Mouse (Mus musculus) heart, adult 8-10 months (tissue): Measurements from ENCODE around the gene Bst1. TPM values are rescaled to one million over a fixed set of nuclear protein-coding genes. Genes with fewer than 3 reads are reported as not detected.
A peak's percentile ranks its signal among the peaks of the same experiment; 100 is the strongest.

Experiments used
- DNase-seq: peaks from one replicate; pipeline ENCODE4 v3.0.0; 2022; ENCODE audit warnings: low spot score
- total RNA-seq, 4 experiments: library from RNA; stranded (reverse); gene quantifications; 2 replicates each; pipeline ENCODE4 v1.2.4; 2022

The Bst1 gene
- total RNA-seq, result 1 to 10 TPM; 1.7 to 3.6 (median 2.3) TPM

DNA sequence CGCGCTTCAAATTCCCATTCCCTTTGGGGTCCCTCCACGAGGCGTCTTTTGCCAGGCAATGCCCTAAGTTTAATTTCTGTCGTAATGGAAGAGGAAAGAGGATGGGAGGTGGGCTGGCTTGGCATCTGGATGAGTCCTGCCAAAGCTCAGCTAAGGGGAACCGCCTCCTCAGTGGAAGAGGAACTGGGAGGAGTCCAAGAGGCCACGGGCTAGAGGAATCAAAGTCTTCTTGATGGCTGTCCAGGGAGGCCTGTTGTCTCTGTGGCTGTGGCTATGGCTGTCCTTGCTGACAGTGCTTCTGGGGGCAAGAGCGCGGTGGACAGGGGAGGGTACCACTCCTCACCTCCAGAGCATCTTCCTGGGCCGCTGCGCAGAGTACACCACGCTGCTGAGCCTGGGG is at the start of gene Bst1:
Gene Bst1, plus strand, starts transcription at position 191 of the 400 bp plus-strand sequence.
- DNase-seq, result no peak

DNA sequence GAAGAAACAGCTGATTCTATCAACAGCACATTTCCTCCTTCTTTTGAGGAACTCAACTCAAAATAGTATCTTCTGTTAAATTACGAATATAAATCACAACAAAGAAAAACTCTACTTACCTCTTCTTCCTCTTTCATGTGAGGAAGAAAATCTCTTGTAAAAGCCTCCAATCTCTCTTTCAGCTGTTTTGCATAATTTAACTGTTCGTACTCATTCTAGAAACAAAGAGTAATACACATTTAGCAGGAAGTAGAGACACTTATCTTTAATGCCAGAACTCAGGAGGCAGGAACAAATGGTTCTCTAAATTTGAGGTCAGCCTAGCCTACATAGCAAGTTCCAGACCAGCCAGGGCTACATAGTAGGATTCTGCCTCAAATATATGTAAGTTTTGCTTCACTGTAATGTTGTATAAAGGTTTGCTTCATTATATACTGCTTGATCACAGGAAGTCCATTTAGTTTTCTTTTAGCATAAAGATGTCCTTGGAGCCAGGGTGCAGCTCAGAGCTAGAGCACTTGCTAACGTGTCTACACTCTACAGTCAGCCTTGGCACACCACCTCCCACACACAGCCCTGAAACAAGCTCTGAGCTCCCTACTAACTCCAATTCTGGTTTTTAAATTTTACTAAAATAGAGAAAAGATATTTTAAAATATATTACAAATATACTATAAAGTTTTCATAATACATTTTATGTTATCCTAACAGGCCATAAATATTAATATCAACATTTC is 47.9 kb upstream of the Bst1 start:
- DNase-seq, result no peak

DNA sequence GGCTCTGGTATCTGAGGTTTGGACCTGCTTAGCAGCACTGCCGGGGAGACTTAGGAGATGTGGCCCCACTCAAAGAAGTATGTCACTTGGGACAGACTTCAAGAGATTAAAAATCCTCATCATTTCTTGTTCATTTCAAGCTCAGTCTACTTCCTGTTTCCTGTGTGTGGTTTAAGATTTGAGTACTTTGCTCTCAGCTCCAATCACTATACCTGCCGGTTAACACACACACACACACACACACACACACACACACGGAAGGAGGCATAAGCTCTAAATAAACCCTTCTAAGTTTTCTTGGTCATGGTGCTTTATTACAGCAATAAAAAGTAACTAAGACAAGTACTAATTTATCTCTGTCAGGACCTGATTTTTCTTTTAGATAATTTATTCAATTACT is 47.1 kb upstream of the Bst1 start:
- DNase-seq, result no peak

DNA sequence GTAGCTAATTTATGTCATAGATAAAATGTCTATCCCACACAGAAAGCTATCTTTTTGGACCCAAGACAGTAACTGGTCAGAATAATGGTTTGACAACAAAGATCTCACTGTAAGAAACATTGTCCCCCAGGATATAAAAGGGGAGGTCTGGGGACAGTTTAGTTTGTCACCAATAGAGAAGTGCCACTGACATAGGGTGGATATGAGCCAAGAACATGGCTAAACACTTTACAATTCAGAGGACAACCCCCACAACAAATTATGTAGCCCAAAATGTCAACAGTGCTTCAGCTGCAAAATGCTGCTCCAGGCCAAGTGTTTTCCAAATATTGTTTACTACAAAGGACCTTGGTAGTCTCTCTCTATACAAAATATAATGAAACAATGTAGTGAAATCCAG is 42.3 kb upstream of the Bst1 start:
- DNase-seq, result no peak

DNA sequence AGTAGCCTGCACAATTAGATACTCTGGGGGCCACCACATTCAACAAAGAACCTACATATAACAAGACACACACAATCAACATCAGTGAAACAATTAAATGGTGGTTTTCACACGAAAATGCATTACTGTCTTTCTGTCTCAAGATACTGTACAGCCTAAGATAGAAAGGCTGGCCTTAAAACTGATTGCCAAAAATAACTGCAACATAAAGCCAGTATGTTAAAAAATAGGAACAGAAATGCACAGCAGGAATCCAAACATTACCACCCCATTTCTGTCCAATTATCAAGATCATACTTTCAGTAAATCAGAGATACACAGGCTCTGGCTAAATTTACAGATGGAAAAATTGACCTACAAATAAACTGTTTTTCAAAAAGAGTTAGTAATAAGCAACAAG is 41.7 kb upstream of the Bst1 start:
- no peak for DNase-seq

DNA sequence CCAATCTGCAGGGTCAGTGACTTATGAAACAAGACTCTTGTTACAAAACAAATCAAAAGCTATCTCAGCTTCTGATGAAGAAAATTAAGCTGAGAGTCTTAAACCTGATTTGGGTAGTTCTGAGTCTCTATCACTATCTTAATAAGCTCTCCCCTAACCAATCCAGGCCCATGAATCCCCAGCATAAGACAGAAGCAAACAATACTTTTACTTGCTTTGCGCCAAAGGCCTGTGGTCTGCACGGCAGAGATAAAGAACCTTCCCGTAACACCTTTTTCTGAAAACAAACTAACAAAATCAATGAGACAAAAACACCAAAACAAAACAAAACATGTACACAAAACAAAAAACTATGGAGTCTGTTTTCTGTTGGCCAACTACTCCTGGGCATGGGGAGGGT is 40.1 kb upstream of the Bst1 start:
- DNase-seq, result no peak

DNA sequence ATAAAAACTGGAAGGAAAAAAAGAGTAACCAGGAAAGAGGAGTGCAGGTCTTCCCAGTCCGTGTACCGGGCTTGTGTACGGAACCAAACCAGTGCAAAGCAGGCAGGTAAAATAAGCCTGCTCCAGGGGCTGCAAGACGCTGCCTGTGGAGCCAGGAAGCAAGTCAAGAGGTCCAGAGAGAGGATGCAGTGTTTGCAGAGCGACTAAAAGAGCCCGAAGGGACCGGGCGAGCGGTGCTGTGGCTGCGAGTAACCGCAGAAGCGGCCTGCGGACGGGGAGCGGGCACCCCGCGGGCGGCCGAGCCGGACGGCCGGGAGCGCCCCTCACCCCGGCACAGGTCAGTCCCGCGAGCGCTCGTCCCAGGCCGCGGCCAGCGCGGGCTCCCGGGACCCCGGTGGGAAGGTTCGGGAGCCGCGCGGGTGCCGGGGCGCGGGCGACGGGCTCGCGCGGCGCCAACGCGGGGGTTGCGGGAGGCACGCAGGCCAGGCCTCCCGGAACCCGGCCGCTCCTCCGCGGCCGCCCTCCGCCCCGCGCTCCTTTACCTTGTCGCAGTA is 37.2 kb upstream of the Bst1 start:
- DNase-seq, result no peak

DNA sequence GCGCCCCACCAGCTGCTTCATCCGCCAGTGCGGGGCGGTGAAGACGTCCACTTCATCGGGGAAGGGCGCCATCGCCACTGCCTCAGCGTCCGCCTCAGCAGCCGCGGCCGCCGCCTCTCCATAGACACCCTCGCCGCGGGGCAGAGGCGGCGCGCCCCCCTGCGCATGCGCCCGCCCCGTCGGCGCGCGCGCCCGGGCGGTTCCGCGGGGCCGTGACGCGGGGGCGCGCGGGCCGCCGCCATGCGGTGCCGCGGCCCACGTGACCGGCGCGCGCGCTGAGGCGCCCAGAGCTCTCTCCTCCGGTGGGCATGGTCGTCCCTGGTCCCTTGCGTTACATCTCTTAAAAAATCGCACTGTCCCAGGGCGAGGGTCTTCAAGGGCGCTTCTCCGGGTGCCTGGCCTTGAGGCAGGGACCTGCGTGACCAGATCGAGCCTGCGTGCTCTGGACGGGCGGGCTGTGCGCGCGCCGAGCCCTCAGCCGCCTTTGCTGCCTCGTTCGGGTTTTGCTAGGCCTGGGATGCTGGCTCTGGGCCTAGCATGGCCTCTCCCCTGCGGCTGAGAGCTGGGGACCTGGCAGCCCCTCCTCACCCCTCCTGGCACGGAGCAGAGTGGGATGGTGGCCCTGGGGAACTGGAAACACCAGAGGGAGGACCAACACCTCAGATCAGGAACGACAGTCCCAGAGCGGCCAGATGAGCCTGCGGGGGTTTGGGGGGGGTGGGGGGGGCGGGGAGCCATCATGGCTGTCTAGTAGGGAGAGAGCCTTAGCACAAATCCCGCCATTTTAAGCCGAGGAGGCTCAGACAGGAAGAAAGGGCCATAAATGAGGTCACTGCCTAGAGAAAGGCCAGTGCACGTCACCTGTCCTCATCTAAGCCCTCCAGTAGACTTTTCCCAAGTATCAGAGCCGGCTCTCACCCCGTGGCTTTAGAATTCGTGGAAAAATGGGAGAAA is 36.4 kb upstream of the Bst1 start:
- DNase-seq, result peak; percentile 56

DNA sequence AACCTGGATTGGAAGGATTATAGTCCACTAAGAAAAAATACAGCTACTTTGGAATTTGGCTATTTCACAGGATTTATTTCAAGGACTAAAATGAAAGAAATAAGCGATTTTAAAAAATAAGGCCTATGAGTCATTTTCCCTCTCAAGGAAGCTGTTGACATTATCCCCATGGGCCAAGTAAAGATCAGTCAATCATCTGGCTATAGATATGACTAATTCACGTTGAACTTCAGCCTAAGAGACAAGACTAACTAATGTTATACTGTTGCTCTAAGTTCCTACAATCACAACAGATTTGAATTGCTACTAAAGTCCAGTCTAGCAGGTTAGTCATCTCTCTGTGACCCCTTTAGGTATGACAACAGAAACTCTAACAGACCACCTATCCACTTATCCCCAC is 34.7 kb upstream of the Bst1 start:
- DNase-seq, result no peak

DNA sequence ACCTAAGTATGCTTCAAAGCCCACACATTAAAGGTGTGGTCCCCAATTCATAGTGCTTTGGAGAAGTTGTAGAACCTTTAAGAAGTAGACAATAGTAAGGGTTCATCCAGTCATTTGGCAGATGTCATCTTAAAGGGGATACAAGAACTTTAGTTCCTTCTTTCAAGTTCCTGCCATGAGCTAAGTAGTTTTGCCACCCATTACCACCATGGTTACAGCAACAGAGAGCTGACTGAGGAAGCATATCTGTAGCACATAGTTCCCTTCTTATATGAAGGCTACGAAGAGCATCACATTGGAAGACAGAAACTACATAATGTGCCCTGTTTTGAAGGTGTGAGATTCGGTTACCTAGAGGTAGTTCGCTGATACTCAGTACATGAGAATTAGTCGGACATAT is 32.1 kb upstream of the Bst1 start:
- no peak for DNase-seq

DNA sequence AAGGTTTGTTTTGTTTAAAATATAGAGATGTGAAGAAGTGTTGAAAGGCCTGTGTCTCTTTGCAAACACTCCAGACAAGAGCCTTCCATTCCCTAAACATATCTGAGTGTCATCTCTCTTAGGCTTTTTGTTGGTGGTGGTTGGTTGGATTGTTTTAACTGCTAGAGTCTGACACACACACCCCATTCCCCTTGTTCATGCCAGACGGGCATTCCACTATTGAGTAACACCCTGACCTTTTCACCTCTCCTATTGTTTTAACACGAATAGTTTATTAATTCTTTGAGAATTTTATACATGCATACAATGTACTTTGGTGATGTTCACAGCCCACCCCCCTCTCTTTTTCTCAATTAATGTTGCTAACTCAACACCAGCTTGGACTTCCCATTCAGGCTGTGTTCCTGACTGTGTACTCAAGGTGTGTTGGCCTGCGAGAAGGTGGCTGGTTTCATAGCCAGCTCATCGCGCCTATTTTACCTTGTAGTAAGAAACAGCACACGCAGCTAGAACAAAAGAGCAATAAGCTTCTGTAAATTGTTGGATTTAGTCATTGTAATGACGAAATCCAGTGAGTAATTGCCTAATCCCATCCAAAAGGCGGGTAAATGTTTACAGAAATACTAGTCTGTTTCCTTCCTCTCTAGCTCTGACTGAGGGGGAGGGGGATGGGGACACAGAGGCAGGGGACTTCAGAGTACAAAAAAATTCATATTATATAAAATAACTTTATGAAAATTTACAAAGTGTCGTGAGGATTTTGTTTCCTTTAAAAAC is 30.5 kb upstream of the Bst1 start:
- no peak for DNase-seq

DNA sequence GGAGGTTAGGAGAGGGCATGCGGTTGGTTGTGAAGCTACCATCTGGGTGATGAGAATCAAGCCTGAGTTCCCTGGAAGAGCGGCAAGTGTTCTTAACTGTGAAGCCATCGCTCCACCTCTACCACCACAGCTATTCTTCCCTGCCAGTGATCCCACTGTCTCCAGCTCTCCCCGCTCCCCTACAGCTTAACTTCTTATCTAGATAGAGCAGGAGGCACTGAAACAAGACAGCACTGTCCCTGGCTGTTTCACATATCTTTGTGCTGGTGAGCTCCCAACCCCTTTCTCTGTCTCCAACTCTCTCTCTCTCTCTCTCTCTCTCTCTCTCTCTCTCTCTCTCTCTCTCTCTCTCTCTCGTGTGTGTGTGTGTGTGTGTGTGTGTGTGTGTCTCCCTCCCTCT is 26.3 kb upstream of the Bst1 start:
- DNase-seq, result no peak

DNA sequence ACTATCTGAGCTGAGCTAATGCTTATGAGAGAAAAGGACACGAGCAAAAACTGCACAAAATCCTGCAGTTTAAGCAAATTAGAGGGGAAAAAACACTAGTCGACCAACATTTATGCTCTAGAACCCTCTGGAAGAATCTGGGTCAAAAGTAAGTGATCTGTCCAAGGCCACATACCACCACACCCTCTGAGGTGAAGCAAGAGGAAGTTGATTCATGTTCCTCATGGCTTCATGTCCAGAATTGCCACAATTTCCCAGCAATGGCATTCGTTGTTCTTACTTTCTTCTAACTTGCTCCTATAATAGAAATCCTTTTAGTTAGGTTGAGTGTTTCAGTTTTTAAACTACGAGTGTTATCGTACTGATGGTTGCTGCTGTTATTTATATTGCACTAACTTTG is 19.2 kb upstream of the Bst1 start:
- DNase-seq, result no peak

DNA sequence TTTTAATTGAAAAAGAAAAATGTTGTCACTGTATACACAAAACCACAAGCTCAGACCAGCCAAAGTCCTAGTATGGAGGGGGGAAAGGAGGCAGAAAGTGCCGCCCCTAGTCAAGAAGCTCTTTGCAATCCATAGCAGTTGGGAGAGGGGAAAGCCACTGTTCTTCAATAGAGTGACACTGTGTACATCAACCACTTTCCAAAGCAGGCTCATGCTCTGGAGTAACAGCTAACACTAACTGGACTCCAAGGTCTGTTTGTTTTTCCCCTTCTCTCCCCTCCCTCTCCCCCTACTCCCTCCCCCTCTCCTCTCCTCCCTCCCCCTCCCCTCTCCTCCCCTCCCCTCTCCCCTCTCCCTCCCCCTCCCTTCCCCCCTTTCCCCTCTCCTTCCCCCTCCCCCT is 18.0 kb upstream of the Bst1 start:
- DNase-seq, result no peak

DNA sequence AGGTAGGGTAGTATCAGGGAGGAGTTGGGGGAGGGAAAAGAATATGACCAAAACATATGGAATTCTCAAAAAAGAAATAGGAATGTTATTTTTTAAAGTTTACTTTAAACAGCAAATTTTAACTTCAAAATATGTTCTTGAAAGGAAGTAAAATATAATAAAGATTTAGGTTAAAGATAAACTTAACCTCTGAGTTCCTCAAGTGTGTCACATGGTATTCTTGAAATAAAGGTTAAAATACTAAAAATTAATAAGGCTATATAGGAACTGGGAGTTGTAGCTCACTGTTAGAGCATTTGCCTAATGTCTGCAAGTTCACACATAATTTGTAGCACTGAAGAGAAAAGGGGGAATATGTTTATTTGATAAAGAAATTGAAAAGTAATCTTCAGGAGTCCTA is 17.4 kb upstream of the Bst1 start:
- no peak for DNase-seq

DNA sequence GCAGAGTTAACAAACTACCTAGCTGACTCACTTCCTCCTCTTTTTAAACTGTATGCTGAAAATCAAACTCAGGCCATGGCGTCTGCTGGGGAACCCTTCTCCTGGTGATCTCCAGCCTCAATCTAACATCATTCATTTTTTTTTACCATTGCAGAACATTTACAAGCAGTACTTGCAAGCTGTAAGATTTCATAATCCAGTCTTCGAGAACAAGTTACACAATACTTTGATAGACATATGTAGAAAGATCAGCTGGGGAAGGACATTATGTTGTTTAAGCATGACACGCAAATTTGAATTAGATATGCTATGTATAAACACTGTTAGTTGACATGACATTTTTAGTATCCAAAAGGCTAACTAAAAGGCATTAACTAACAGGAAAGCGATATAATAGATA is 16.9 kb upstream of the Bst1 start:
- DNase-seq, result no peak

DNA sequence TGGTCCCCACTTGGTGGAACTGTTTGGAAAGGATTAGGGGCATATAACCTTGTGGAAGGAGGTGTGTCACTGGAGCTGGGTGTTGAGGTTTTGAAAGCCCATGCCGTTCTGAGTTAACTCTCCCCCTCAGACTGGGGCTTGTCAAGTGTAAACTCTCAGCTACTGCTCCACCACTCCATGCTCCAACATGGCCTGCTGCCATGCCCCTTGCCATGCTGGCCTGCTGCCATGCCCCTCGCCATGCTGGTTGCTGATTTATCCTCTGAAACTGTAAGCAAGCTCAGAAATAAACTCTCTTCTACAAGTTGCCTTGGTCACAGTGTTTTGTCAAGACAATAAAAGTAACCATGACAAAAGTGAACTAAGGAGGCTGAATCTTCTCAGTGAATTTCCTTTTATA is 13.3 kb upstream of the Bst1 start:
- no peak for DNase-seq

DNA sequence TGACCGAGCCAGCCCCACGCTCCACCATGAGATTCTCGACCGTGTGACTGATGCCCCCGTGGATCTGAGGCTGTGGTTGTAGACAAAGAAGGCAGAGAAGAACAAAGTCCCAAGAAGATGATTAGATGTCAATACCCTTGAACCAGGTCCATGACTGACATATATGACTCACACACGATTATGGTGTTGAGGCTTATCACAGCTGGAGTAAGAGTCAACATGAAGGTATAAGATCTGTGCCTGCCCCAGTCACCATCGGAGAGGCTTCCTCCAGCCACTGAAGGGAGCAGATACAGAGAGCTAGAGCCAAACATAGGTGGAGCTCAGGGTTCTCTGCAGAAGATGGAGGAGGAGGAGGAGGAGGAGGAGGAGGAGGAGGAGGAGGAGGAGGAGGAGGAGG is 12.3 kb upstream of the Bst1 start:
- no peak for DNase-seq

DNA sequence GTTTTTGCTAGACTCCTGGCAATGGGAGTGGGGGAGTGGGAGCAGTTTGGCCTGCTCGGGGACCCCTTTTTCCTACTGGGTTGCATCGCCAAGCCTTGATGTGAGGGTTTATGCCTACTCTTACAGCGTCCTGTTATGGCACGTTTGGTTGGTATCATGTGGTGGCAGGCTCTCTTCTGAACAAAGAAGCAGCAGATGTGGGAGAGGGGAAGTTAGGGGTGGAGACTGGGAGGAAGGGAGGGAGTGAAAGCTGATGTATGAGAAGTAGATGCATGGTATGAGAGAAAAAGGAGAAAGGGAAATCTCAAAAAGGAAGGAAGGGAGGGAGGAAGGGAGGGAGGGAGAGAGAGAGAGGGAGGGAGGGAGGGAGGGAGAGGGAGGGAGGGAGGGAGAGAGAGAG is 11.8 kb upstream of the Bst1 start:
- DNase-seq, result no peak

DNA sequence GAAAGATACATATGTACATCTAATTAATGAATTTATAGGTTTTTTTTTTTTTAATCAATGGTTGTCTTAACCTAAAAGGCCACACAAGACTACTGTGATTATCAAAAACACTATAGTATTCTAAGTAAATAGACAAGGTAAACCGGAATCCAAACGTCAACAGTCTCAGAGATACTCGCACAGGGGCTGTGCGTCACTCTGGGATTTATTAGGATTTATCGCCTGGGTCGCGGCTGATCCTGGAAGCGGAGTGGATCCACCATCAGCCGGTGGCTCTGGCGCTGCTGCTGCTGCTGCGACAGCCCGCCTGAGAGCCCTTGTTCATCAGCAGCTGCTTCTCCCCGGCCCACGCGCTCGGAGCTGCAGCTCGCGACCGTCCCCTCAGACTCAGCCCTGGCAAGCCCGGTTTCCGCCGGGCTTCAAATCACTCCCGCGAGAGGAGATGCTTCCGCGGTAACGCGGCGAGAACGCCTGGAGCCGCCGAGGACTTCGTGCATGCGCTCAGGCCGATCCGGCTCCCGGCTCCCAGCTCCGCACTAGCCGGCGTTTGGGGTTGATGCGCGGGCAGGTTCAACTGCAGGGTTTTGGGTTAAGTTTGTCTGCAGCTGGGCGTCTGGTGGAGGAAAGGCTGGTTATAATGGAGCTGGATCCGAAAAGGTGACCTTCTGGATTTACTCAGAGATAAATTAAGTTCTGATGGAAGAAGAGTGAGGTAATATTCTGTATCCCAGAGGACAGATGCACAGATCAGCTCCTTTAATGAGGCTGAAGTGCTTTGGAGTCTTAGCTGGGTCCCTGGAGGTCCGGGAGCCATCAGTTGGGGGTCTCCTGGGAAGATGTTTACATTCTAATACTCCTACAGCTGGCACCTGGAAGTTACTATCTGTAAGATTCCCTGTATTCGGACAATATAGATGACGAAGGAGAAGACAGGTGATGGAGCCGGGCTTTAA is 10.7 kb upstream of the Bst1 start:
- DNase-seq, result peak; percentile 63
